Mouse (Mus musculus) liver, embryonic 12.5 days (tissue): ENCODE measurements around the gene Siglecg. TPM values are rescaled to one million over a fixed set of nuclear protein-coding genes. Genes with fewer than 3 reads are reported as not detected.

Experiments used
- ATAC-seq: fragments of 200-750 bp; cut with Nextera tagmentation; 2 replicates; pipeline ENCODE4 v1.8.0; 2017; ENCODE audit warnings: moderate number of reproducible peaks, mild to moderate bottlenecking, moderate library complexity
- H3K27ac ChIP-seq: fragments of 300-500 bp; sonication (generic); 2 replicates; pipeline ENCODE4 v1.5.1; 2016; ENCODE audit warnings: mild to moderate bottlenecking
- H3K27me3 ChIP-seq: fragments of 300-500 bp; sonication (generic); replicated peaks from 2 replicates; pipeline ENCODE4 v1.6.1; 2016; ENCODE audit warnings: mild to moderate bottlenecking, moderate library complexity
- H3K36me3 ChIP-seq: fragments of 300-500 bp; sonication (generic); 2 replicates; pipeline ENCODE4 v1.6.1; 2016; ENCODE audit warnings: mild to moderate bottlenecking, moderate library complexity
- H3K4me1 ChIP-seq: fragments of 300-500 bp; sonication (generic); 2 replicates; pipeline ENCODE4 v1.6.1; 2016
- H3K4me2 ChIP-seq: fragments of 300-500 bp; sonication (generic); 2 replicates; pipeline ENCODE4 v1.6.1; 2016; ENCODE audit warnings: mild to moderate bottlenecking, moderate library complexity
- H3K4me3 ChIP-seq: fragments of 300-500 bp; sonication (generic); 2 replicates; pipeline ENCODE4 v1.5.1; 2016; ENCODE audit warnings: mild to moderate bottlenecking, moderate library complexity
- H3K9ac ChIP-seq: fragments of 300-500 bp; sonication (generic); 2 replicates; pipeline ENCODE4 v1.6.1; 2016; ENCODE audit warnings: mild to moderate bottlenecking, moderate library complexity
- H3K9me3 ChIP-seq: fragments of 300-500 bp; sonication (generic); replicated peaks from 2 replicates; pipeline ENCODE4 v1.6.1; 2016; ENCODE audit warnings: mild to moderate bottlenecking, moderate library complexity
- WGBS: fragments of 180-500 bp; shearing (Covaris S2); methylation state at CpG from one replicate; pipeline ENCODE4 v1.1.7; 2016; ENCODE audit not compliant: insufficient replicate concordance; 5-methylcytosine and 5-hydroxymethylcytosine counted together
- polyA plus RNA-seq: library from polyadenylated mRNA; unstranded; fragments of >200 nt; fragmentation: Nextera tagmentation; extraction: Ambion mirVana; gene quantifications from 2 replicates; pipeline ENCODE4 v1.2.1, GENCODE M21; 2016

Siglecg gene
- polyA plus RNA-seq, 1 experiment from 2014 or later, result 0.30 TPM

DNA sequence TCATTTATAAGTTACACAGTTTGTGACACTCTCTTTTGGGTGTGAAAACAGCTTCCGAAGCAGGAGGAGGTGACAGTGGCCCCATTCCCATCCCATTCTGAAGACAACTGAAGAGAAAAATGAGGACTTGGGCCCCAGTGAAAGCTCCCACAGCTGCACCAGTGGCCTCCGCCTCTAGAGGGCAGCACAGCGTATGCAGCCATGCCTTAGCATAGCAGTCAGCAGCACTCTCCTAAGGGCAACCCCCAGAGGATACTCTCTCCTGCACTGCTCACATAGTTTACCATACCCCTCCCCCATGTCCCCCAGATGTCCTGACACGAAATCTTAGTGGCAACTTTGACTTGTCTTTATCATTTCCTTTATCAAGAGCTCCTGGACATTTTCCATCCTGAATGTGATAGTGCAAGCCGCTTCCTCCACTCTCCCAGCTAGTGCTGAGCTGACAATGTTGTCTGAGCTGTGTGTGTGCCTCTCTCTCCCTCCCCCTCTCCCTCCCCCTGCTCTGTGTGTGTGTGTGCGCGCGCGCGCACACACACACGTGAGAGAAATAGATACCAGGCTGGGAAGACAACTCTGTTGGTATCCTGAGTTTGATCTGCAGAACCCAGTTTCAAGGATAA lies 15.1 kb downstream of the Siglecg start:
- no peaks in the 10 kb centered on the region for H3K36me3 ChIP-seq
- 14% methylated on average over 11 of the region's 11 CpGs for WGBS
- peak; percentile 89 for ATAC-seq

GRCm38 (mm10) chr7:43423991-43424625 lies 16.1 kb downstream of the Siglecg start:
- H3K27me3 ChIP-seq, result no peaks in the 10 kb centered on the region
- H3K9me3 ChIP-seq, result no peaks in the 10 kb centered on the region
- 51% methylated on average over 3 of the region's 3 CpGs for WGBS
- H3K27ac ChIP-seq, result no peak overlapping the region
- H3K4me2 ChIP-seq, result no peak overlapping the region
- no peak for ATAC-seq
- H3K36me3 ChIP-seq, result no peaks in the 10 kb centered on the region
- H3K4me3 ChIP-seq, result no peak overlapping the region
- H3K4me1 ChIP-seq, result peaks cover 4% of the 10 kb centered on the region
- H3K9ac ChIP-seq, result no peak overlapping the region

More for the DNA sequence above, 15.1 kb downstream of the Siglecg start:
- H3K4me1 ChIP-seq, result peaks cover 4% of the 10 kb centered on the region
- no peak overlapping the region for H3K4me3 ChIP-seq
- H3K9me3 ChIP-seq, result no peaks in the 10 kb centered on the region
- peak overlapping the region; percentile 29; the same call in 1 of the 2 replicates for H3K4me2 ChIP-seq
- no peak overlapping the region for H3K9ac ChIP-seq
- no peaks in the 10 kb centered on the region for H3K27me3 ChIP-seq
- H3K27ac ChIP-seq, result no peak overlapping the region

DNA sequence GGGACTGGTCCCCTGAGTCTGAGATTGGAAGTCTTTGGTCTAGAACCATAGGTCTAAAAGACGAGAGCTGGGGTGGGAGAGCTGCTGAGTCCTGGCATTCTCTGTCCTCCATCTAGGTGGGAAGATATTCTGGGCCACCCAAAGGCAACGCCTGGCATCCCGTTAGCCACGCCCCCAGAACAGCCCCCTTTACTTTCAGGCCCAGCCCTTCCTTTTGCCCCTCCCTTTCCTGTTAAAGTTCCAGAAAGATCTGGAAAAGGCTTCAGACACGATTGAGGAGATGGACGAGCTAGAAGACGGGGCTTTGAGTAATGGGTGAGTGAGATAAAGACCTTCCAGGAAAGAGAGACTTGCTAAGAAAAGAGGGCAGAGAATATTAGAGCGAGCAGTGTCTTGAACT lies 19.4 kb downstream of the Siglecg start, which contains the start of gene Lim2:
Gene Lim2 (plus strand): TSS at position 265 of the 400 bp plus-strand sequence.
- 64% methylated on average over 8 of the region's 8 CpGs for whole genome bisulfite sequencing
- Histone ChIP-seq H3K4me2 (no peak within 1 kb of the TSS), H3K4me3 (no peak within 1 kb of the TSS), H3K27ac (no peak within 1 kb of the TSS), H3K4me1 (peaks cover 4% of the 10 kb centered on the region), H3K9ac (no peak within 1 kb of the TSS), H3K9me3 (no peaks in the 10 kb centered on the region), H3K27me3 (no peaks in the 10 kb centered on the region), H3K36me3 (no peaks in the 10 kb centered on the region)
- ATAC-seq, result no peak

DNA sequence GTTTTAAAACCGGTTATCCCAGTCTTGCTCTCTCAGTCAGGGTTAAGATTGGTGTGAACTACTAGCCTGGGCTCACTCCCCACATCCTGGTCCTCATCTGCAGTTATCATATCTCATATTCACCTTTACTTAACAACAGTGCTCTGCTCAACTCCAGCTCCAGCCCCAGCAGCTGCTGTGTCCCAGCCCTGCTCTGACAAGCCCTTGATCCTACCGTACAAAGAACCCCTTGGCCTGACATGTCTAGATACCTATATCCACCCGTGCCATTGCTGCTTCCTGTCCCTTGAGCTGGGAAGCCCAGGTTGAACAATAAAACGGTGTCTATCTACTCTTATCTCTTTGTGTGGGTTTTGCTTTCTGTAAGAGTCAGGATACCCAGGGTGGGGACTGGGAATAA lies 21.5 kb downstream of the Siglecg start:
- Histone ChIP-seq H3K9me3 (no peaks in the 10 kb centered on the region), H3K4me1 (no peaks in the 10 kb centered on the region), H3K27ac (no peak overlapping the region), H3K36me3 (no peaks in the 10 kb centered on the region), H3K9ac (no peak overlapping the region), H3K27me3 (no peaks in the 10 kb centered on the region), H3K4me2 (no peak overlapping the region), H3K4me3 (no peak overlapping the region)
- WGBS, result 19% methylated on average over 4 of the region's 4 CpGs
- ATAC-seq, result no peak

DNA sequence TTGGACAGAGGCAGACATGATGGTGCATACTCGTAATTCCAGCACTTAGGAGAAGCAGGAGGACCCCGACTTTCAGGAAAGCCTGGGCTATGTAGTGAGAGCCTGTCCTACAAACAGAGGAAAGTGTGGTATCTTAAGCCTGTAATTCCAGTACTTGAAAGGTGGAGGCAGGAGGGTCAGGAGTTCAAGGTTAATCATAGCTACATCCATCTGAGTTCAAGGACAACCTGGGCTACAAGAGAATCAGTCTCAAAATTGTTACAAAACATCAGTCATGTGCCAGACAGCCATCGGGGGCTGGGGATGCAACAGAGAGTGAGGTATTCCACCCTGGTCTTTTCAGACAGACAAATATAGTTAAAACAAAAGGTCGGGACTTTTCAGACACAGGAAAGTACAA lies 24.9 kb downstream of the Siglecg start:
- no peak for ATAC-seq

DNA sequence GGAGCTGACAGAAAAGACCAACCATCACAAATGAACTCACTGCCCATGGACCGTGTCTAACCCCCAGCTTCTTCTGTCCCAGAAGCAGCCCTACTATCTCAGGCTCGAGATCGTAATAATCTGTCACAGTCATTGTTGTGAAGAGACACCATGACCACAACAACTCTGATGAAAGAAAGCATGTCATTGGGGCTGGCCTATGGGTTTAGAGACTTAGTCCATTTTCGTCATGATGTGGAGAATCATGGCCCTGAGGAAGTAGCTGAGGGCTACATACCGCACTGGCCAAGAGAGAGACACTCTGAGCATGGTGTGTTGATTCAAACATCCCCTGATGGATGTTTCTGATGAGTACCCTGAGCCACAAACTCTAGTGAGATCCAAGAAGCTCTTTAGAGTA lies 26.7 kb downstream of the Siglecg start:
- ATAC-seq, result no peak
- Histone ChIP-seq H3K27me3 (no peaks in the 10 kb centered on the region), H3K36me3 (no peaks in the 10 kb centered on the region), H3K9ac (no peak overlapping the region), H3K4me3 (no peak overlapping the region), H3K4me2 (no peak overlapping the region), H3K27ac (no peak overlapping the region), H3K4me1 (peaks cover 17% of the 10 kb centered on the region; the same call in 1 of the 2 replicates), H3K9me3 (no peaks in the 10 kb centered on the region)
- WGBS, result 65% methylated on average over 5 of the region's 5 CpGs

More for the DNA sequence above, 24.9 kb downstream of the Siglecg start:
- Histone ChIP-seq H3K4me1 (peaks cover 17% of the 10 kb centered on the region; the same call in 1 of the 2 replicates), H3K27ac (no peak overlapping the region), H3K4me2 (no peak overlapping the region), H3K4me3 (no peak overlapping the region), H3K9me3 (no peaks in the 10 kb centered on the region), H3K36me3 (no peaks in the 10 kb centered on the region), H3K27me3 (no peaks in the 10 kb centered on the region), H3K9ac (no peak overlapping the region)
- 64% methylated on average over 4 of the region's 4 CpGs for WGBS

DNA sequence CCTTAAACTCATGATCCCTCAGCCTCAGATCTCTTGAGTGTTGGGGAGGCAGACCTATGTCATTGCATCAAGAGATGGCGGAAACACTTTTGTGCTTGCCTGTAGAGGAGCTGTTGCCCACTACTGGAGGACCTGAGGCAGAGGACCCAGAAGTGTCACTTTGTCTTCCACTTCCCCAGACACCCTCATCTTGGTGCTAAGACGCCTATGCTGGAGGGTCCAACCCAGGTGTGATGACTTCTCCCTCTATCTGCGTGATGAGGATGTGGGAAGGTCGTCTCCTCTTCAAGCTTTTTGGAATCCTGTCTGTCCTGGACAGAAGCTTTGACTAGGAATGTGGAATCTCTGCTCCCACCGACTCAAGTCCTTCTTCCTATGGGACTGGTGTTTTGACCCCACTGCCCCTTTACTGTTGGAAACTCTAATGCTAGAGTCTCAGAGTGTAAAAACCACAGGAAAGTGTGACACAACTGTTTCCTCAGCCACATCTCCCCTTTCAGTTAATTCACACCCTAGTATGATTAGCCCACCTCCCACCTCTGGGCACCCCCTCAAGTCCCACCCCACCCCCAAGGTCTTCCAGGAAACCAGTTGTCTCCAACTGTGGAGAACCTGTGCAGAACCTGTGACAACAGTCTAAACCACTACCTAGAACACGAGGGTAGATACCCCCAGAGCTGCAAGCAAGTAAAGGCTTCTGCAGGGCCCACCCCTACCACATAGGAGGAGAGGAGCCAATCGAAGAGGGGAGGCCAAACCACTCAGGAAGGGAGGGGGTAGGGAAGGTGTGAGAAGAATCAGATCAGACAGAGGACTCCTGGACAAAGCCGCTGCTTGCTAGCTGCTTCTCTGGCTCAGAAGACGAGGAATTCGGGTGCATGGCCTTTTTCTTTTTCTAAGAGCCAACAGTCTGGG lies 28.6 kb downstream of the Siglecg start, which contains the start of gene Nkg7:
Gene Nkg7 (plus strand): TSS at position 733 of the 915 bp plus-strand sequence.
- H3K4me1 ChIP-seq, result peaks cover 21% of the 10 kb centered on the region
- no peak within 1 kb of the TSS for H3K9ac ChIP-seq
- H3K27me3 ChIP-seq, result no peaks in the 10 kb centered on the region
- H3K4me2 ChIP-seq, result no peak within 1 kb of the TSS
- ATAC-seq, result no peak
- no peak within 1 kb of the TSS for H3K4me3 ChIP-seq
- WGBS, result 46% methylated on average over 10 of the region's 10 CpGs
- no peaks in the 10 kb centered on the region for H3K36me3 ChIP-seq
- no peaks in the 10 kb centered on the region for H3K9me3 ChIP-seq
- no peak within 1 kb of the TSS for H3K27ac ChIP-seq

DNA sequence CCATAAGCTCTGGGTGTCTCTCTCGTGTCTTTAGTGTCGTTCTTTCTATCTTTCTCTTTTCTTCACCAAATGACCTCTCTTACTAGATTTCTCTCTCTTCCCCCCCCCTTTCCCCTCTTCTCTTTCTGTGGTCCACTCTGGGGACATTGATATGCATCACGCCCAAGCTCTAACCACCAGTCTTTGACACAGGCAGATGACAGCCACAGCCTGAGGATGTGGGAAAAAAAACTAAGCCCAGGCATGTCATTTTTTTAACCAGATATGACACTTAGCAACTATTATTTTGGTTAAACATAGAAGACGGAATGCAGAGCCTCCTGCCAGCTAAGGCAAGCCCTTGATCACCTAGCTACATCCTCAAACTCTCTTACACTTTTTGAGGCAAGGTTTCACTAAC lies 30.6 kb downstream of the Siglecg start:
- Histone ChIP-seq H3K27ac (no peak overlapping the region), H3K4me1 (peaks cover 32% of the 10 kb centered on the region), H3K9ac (no peak overlapping the region), H3K4me2 (no peak overlapping the region), H3K27me3 (no peaks in the 10 kb centered on the region), H3K4me3 (no peak overlapping the region), H3K9me3 (no peaks in the 10 kb centered on the region), H3K36me3 (no peaks in the 10 kb centered on the region)
- WGBS, result 30% methylated on average over 4 of the region's 4 CpGs
- ATAC-seq, result no peak

DNA sequence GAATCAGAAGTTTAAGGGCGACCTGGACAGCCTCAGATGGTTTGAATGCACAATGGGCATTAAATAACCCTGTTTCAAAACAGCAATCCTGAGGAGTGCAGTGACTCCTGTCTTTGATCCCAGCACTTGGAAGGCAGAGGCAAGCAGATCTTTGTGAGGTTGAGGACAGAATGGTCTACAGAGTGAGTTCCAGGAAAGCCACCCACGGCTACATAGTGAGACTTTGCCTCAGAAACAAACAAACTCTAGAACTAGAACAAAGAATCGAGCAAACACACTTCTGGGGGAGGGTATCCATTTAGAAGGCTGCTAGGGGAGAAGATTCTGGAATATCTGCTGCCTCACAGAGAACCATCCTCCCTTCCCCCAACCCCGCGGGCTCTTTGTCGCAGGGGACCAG lies 32.5 kb downstream of the Siglecg start, which contains the start of gene Cldnd2:
Gene Cldnd2 (plus strand): TSS at position 301 of the 400 bp plus-strand sequence.
- Histone ChIP-seq H3K27me3 (no peaks in the 10 kb centered on the region), H3K9ac (no peak within 1 kb of the TSS), H3K9me3 (no peaks in the 10 kb centered on the region), H3K4me1 (peaks cover 39% of the 10 kb centered on the region), H3K36me3 (no peaks in the 10 kb centered on the region), H3K27ac (no peak within 1 kb of the TSS), H3K4me2 (no peak within 1 kb of the TSS), H3K4me3 (no peak within 1 kb of the TSS)
- 66% methylated on average over 6 of the region's 6 CpGs for whole genome bisulfite sequencing
- no peak for ATAC-seq

GRCm38 (mm10) chr7:43441071-43441470 lies 33.1 kb downstream of the Siglecg start:
- no peak overlapping the region for H3K9ac ChIP-seq
- H3K27me3 ChIP-seq, result no peaks in the 10 kb centered on the region
- H3K4me1 ChIP-seq, result peaks cover 41% of the 10 kb centered on the region
- no peak overlapping the region for H3K4me3 ChIP-seq
- no peaks in the 10 kb centered on the region for H3K9me3 ChIP-seq
- no peak for ATAC-seq
- no peak overlapping the region for H3K4me2 ChIP-seq
- no peaks in the 10 kb centered on the region for H3K36me3 ChIP-seq
- no peak overlapping the region for H3K27ac ChIP-seq
- 69% methylated on average over 3 of the region's 3 CpGs for WGBS

GRCm38 (mm10) chr7:43442684-43443083 lies 34.7 kb downstream of the Siglecg start:
- no peaks in the 10 kb centered on the region for H3K9me3 ChIP-seq
- H3K27ac ChIP-seq, result peak overlapping the region; percentile 88
- H3K9ac ChIP-seq, result peak overlapping the region; percentile 75
- no peak for ATAC-seq
- WGBS, result 3% methylated on average over 9 of the region's 9 CpGs
- H3K4me1 ChIP-seq, result peaks cover 47% of the 10 kb centered on the region
- no peaks in the 10 kb centered on the region for H3K27me3 ChIP-seq
- H3K4me3 ChIP-seq, result peak overlapping the region; percentile 72
- H3K36me3 ChIP-seq, result no peaks in the 10 kb centered on the region
- H3K4me2 ChIP-seq, result peak overlapping the region; percentile 96
